Mouse (Mus musculus) common myeloid progenitor, adult 5-6 weeks (primary cell): ENCODE measurements around the gene Klhl22. TPM values are rescaled to one million over a fixed set of nuclear protein-coding genes. Genes with fewer than 3 reads are reported as not detected.

Source experiments
- ATAC-seq: replicated peaks from 2 replicates; pipeline ENCODE4 v1.8.0; 2016; ENCODE audit warnings: low read depth, mild to moderate bottlenecking, moderate TSS enrichment, inconsistent platforms; ENCODE audit not compliant: poor library complexity, severe bottlenecking
- total RNA-seq: library from RNA; stranded (forward); fragments of 200-1000, 187-1606 nt; gene quantifications from 2 replicates; pipeline ENCODE4 v1.2.3, GENCODE M21; 2017

Gene Klhl22
- total RNA-seq, 1 experiment from 2014 or later: 33.2 TPM

GRCm38 (mm10) chr16:17753001-17753400, 6.4 kb upstream of the Klhl22 start:
- ATAC-seq: no peak

GRCm38 (mm10) chr16:17753686-17754085, 5.7 kb upstream of the Klhl22 start:
- no peak for ATAC-seq

GRCm38 (mm10) chr16:17757756-17758155, 1.7 kb upstream of the Klhl22 start:
- no peak for ATAC-seq

GRCm38 (mm10) chr16:17758902-17759301, 516 bp upstream of the Klhl22 start:
- peak; percentile 6; the same call in 1 of the 2 replicates for ATAC-seq

GRCm38 (mm10) chr16:17759813-17760321, 449 bp downstream of the Klhl22 start:
- ATAC-seq: peak; percentile 31

GRCm38 (mm10) chr16:17760657-17761056, 1.2 kb downstream of the Klhl22 start:
- peak; percentile 50 for ATAC-seq

GRCm38 (mm10) chr16:17761074-17761473, 1.7 kb downstream of the Klhl22 start:
- ATAC-seq: peak; percentile 59

- ATAC-seq: no peak
Measured at GRCm38 (mm10) chr16:17764108-17764511, 4.7 kb downstream of the Klhl22 start.

GRCm38 (mm10) chr16:17768834-17769233, 9.4 kb downstream of the Klhl22 start:
- ATAC-seq: no peak

- no peak for ATAC-seq
Measured at GRCm38 (mm10) chr16:17771117-17771865, 11.9 kb downstream of the Klhl22 start.

GRCm38 (mm10) chr16:17776828-17777227, 17.4 kb downstream of the Klhl22 start:
- ATAC-seq: peak; percentile 69; the same call in 1 of the 2 replicates

- no peak for ATAC-seq
Measured at GRCm38 (mm10) chr16:17778223-17778622, 18.8 kb downstream of the Klhl22 start.

GRCm38 (mm10) chr16:17779692-17780091, 20.3 kb downstream of the Klhl22 start:
- ATAC-seq: no peak

GRCm38 (mm10) chr16:17785337-17785736, 25.9 kb downstream of the Klhl22 start:
- 0 out of 2 replicates have a peak, but pooled peaks have one; percentile 36 for ATAC-seq

GRCm38 (mm10) chr16:17792728-17793127, 33.3 kb downstream of the Klhl22 start:
- no peak for ATAC-seq

GRCm38 (mm10) chr16:17794047-17794446, 34.6 kb downstream of the Klhl22 start:
- ATAC-seq: no peak

- ATAC-seq: no peak
Measured at GRCm38 (mm10) chr16:17795643-17796042, 36.2 kb downstream of the Klhl22 start.

GRCm38 (mm10) chr16:17796519-17796918, 37.1 kb downstream of the Klhl22 start:
- ATAC-seq: peak; percentile 34; the same call in 1 of the 2 replicates

GRCm38 (mm10) chr16:17796971-17797811, 37.8 kb downstream of the Klhl22 start, which contains the start of gene Scarf2:
Gene Scarf2 (plus strand): TSS chr16:17797282.
- ATAC-seq: no peak

- peak; percentile 23; the same call in 1 of the 2 replicates for ATAC-seq
Measured at GRCm38 (mm10) chr16:17797812-17798311, 38.4 kb downstream of the Klhl22 start.
